Mouse (Mus musculus) B cell, adult 2 months (primary cell): ENCODE measurements around the gene Epb41l1.
"Not testable (repeated sequence)": the region's sequence is repeated elsewhere in the genome, so short reads cannot be mapped to it uniquely, and the experiment has no call there.

Source experiments
- DNase-seq, 2 experiments: peaks; one replicate each; pipeline ENCODE4 v3.0.0; 2022

The Epb41l1 gene

GRCm38 (mm10) chr2:156490176-156490575 is 69.5 kb downstream of the Epb41l1 start:
- no peak for DNase-seq

GRCm38 (mm10) chr2:156491796-156492195 is 71.1 kb downstream of the Epb41l1 start:
- DNase-seq, result no peak

GRCm38 (mm10) chr2:156493766-156494165 is 73.1 kb downstream of the Epb41l1 start:
- no peak for DNase-seq

- DNase-seq, result no peak
These were observed 73.8 kb downstream of the Epb41l1 start for GRCm38 (mm10) chr2:156494465-156494864.

- DNase-seq, result no peak
These were observed 74.2 kb downstream of the Epb41l1 start for GRCm38 (mm10) chr2:156494875-156495274.

GRCm38 (mm10) chr2:156496816-156497566 is 76.3 kb downstream of the Epb41l1 start:
- no peak for DNase-seq

GRCm38 (mm10) chr2:156497915-156498314 is 77.2 kb downstream of the Epb41l1 start:
- DNase-seq, result peak; percentile 37 to 43

GRCm38 (mm10) chr2:156501025-156501424 is 80.3 kb downstream of the Epb41l1 start:
- no peak for DNase-seq

GRCm38 (mm10) chr2:156505533-156505932 is 84.8 kb downstream of the Epb41l1 start:
- DNase-seq, result no peak

- DNase-seq, result no peak
These were observed 91.3 kb downstream of the Epb41l1 start for GRCm38 (mm10) chr2:156512028-156512427.

GRCm38 (mm10) chr2:156512561-156512960 is 91.9 kb downstream of the Epb41l1 start:
- DNase-seq, result no peak

- no peak for DNase-seq
These were observed 94.4 kb downstream of the Epb41l1 start for GRCm38 (mm10) chr2:156515102-156515501.

- peak; percentile 74 to 75 for DNase-seq
These were observed 95.0 kb downstream of the Epb41l1 start for GRCm38 (mm10) chr2:156515565-156516185.

- not testable (repeated sequence) for DNase-seq
These were observed 96.0 kb downstream of the Epb41l1 start for GRCm38 (mm10) chr2:156516678-156517077.

GRCm38 (mm10) chr2:156518306-156518705 is 97.6 kb downstream of the Epb41l1 start:
- DNase-seq, result no peak

- DNase-seq, result no peak
These were observed 98.9 kb downstream of the Epb41l1 start for GRCm38 (mm10) chr2:156519584-156519983.

- DNase-seq, result no peak
These were observed 102.3 kb downstream of the Epb41l1 start for GRCm38 (mm10) chr2:156522994-156523393.

- DNase-seq, result no peak
These were observed 103.4 kb downstream of the Epb41l1 start for GRCm38 (mm10) chr2:156524078-156524477.

GRCm38 (mm10) chr2:156529726-156530125 is 109.0 kb downstream of the Epb41l1 start:
- DNase-seq, result peak; percentile 31 to 35

- DNase-seq, result no peak
These were observed 112.5 kb downstream of the Epb41l1 start for GRCm38 (mm10) chr2:156533160-156533559.

GRCm38 (mm10) chr2:156538817-156539555 is 118.3 kb downstream of the Epb41l1 start:
- DNase-seq, result no peak

GRCm38 (mm10) chr2:156540991-156541390 is 120.3 kb downstream of the Epb41l1 start:
- DNase-seq, result no peak

- no peak for DNase-seq
These were observed 121.7 kb downstream of the Epb41l1 start for GRCm38 (mm10) chr2:156542410-156542809.

- DNase-seq, result no peak
These were observed 123.1 kb downstream of the Epb41l1 start for GRCm38 (mm10) chr2:156543804-156544203.
